Mouse (Mus musculus): ENCODE results near the gene Alad.

Gene Alad

DNA sequence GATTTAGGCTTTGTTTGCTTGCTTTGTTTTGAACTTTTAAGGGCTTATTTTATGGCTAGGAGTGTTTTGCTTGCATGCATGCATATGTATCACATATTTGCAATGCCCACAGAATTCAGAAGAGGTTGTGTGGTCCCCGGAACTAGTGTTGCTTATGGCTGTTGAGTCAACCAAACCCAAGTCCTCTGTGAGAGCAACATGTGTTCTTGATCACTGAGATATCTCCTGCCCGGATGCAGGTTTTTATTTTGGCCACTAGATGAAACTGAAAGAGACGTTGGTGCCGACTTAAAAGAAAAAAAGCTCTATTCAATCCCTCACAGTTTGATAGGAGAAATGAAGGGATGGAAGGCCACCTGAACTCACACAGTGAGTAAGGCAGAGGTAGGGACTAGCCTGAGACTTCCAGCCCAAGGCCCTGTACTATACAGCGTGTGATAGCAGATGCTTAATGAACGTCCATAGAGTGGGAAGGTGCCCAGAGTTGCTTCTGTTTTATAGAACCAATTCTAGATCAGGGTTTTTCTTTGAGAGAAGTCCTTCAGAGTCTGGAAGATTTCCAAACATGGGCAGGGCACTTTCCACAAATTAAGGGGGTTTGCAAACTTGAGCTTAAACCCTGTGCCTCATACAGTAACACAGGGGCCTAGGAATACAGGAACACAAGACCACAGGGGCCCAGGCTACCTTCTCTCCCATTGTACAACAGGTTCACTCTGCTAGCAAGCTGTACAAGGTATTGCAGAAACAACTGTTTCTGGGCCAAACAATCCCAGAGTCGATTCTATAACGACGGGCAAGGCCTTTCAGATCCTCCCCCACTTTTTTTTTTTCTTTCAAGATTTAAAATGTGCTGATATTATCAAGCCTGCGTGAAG is 1.9 kb downstream of the Alad start:
- no peak for DNase-seq

DNA sequence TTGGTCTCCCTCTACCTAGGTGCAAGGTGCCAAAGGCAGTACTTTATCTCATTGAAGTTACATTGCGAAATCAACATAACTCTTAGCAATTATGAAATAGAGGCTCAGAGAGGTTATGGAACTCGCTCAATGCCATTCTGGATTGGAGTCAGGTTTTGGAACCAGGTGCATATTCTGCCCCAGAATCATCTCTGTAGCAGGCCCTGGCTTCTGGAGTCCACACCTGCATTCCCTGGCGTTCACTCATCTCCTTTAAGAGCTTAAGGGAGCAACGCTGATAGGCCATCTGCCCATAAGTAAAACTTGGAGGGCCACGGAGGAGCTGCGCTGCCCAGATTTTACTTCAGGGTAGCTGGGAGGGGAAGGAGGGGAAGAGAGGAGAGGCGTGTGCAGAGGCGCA is 2.7 kb downstream of the Alad start:
- DNase-seq, result no peak

DNA sequence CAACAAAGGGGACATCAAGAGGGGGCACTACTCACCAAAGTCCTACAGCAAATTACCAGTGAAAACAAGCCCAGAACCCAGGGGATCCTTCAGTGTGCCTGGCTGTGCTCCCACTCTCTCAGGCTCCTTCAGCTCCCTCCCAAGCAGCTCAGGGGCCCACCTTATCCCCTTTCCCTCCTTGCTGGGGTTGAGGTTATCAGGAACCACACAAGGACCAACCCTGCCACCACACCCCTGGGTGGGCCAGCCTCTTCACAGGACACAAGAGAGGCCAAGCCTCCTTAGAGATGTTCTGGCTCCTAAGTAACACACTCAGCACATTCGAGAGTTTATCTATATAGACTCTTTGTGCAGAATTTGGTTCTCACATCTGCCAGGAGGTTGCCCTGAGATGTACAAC is 3.1 kb downstream of the Alad start:
- DNase-seq, result no peak

DNA sequence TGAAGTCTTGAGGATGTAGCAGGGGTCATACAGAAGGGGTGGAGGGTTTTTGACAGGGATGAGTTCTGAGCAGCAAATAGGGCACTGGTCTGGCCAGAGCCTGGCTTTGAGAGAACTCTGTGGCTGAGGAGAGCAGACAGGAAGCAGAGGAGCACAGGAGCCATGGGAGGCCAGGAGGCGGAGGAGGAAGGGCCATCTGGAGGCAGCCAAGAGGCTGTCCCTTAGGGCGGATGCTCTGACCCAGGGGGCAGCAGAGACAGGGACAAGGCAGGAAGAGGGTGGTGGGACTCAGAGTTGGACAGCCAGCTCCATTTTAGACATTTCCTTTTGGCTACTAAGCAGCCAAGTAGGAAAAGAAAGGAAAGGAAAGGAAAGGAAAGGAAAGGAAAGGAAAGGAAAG is 3.6 kb downstream of the Alad start:
- no peak for DNase-seq

DNA sequence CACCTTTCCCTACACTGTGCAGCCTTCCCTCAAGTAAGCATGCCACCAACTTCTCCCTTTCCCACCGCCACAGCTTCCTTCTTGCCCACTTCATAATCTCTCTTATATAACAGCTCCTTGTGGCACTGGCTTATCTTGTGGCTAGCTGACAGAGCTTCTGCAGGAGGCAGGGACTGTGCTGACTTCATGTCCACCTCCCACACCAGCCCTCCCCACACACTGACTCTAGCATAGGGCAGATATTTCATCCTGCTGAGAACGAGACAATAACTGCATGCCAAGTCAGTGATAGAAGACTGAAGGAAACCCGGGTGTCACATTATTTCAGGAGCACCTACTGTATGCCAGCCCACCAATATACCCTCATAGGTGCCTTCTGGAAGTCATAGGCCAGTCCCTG is 4.2 kb downstream of the Alad start:
- DNase-seq, result no peak

DNA sequence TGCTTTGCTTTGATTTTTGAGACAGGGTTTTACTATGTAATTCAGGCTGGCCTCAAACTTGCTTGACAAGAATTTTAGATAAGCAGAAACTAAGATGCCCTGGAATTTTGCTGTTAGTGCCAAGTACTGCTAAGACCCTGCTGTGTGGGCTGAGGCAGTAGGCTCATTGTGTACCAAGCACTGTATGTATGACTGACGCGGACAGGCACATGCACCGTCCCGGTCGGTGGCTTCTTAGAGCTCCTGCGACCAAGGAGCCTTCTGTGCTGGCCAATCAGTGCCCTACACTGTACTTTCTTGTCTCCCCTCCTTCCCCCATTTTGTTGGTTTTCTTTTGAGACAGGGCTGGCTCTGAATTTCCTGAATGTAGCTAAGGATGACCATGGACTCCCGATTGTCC is 4.7 kb downstream of the Alad start:
- DNase-seq, result no peak

DNA sequence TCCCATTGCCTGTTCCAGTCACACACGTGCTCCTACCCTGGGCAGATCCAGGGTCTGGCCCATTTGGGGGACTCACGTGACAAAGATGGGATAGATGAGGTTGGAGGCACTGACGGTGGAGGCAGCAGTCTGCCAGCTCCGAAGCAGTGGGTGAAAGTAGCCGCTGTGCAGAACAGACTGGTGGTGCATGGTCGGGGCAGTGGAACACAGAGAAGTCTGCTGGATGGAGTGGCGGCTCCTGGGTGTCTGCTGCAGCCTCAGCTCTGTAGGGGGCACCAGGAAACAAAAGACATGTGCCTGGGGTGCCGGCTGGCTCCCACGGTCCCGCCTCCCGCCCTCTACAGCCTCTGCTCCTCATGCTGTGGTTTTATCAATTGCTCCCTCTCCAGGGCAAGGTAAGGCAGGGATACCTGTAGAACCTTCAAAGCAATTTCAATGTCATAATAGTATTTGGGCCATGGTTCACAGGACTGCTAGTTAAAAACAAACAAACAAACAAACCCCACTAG is 5.7 kb downstream of the Alad start:
- DNase-seq, result no peak

DNA sequence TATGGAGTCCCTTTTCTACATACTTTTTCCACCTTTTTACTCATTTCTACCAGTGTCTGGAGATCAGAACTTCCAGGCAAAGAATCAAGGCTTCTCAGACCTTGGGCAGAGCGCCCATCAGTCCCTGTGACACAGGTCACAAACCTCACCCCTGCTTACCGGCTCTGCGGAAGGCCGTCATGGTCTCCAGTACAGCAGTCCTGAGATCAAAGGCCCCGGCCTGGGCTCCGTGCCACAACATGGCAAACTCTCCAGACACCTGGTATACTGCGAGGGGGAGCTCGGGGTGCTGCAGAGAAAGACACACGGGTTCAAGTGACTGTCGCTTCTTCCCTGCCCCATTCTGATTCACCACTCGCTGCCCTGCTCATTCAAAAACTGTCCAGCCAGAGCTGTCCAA is 9.8 kb downstream of the Alad start:
- DNase-seq, result no peak

DNA sequence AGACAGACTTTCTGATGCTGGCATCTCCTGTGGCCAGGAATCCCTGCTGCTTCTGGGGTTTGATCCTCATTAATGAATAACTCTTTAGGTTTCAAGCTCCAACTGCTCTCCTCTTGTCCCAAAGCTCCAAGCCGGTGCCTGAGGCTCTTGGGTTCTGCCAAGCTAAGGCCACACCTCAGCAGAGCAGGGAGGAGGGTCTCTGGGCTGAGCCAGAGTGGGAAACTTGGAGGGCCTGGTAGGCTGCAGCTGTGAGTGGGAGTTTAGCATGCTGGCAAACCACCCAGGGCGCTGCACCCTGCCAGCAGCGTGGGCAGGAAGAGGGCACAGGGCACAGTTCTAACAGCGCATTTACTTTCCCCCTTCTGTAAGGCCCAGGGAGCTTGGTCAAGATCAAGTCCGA is 10.9 kb downstream of the Alad start:
- DNase-seq, result no peak

DNA sequence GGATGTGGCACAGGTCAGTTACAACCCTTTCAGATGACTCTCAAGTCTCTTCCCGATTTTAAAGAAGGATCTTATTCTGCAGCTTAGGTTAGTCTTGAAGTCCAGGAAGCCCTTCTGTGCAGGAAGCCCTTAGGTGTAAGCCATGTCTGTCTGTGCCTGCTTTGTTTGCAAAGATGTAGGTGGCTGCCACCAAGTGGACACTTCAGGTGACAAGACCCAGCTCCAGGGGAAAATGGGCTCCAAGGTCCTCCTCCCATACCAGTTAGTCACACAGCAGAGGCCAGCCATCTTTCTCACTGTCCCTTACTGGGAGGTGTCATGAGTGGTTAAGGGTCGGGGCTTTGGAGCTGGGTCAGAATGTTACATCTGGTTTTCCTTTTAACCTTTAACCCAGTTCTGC is 12.9 kb downstream of the Alad start:
- DNase-seq, result peak; percentile 61 to 67

DNA sequence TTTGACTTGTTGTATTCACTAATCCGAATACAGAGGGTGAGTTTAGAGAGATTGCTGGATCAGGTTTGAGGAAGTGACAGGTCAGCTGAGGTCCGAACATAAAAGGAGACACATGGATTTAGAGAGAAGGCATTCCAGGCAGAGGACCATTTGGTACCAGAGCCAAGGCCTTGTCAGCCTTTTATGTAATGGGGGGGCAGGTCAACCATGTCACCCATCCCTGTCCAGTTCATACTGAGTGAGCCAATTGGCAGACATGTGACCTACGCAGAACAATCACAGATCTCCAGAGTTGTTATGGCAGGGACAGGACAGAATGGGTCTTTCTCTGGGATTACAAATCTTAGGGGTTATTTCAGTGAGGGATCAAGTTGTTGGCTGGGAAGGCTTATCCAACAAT is 13.7 kb downstream of the Alad start:
- no peak for DNase-seq

DNA sequence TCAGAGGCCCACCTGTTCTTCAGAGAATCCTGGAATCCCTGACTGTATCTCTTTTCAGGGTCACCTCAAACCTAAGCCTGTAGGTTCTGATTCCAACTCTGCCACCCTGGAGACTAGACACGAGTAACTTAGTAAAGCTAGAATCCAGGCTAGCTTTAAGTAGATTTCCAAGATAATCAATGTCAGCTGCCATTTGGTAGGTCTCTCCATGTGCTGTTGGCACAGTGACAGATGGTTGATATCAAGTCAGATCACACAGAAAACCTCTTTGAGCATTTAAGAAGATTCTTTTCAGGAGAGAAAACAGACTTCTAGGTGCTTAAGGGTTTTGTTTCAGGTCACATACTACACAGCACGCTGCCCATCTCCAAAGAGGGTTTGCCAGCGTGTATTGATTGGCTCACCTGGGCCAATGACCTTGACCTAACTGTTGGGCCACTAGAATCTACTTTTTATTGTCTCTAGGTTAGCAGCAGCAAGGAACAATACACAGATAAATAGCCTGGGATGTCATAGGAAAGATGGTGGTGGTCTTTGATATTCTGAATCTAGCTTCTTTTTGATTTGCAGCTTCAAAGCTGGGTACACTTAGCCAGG is 16.2 kb downstream of the Alad start, which contains the start of gene Hdhd3:
Hdhd3 (minus strand) TSS at position 94 of the 597 bp plus-strand sequence.
- no peak for DNase-seq

DNA sequence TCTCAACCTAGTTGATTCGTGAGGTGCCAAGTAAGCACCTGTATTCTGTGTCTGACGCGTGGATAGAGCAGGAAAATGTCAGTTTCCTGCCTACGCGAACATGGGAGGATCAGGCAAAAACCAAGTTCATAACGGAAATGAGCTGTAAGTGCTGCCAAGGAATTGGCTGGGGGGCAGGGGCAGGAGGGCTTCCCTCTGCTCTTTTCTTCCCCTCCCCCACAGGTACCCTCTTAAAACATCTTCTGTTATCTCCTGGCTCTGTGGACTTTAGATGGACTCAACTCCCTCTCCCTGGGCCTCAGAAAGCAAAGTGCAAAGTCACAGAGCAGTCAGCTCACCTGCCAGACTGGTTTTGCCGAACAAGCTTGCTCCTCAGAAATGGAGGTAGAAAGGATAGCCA is 16.7 kb downstream of the Alad start:
- DNase-seq, result no peak

DNA sequence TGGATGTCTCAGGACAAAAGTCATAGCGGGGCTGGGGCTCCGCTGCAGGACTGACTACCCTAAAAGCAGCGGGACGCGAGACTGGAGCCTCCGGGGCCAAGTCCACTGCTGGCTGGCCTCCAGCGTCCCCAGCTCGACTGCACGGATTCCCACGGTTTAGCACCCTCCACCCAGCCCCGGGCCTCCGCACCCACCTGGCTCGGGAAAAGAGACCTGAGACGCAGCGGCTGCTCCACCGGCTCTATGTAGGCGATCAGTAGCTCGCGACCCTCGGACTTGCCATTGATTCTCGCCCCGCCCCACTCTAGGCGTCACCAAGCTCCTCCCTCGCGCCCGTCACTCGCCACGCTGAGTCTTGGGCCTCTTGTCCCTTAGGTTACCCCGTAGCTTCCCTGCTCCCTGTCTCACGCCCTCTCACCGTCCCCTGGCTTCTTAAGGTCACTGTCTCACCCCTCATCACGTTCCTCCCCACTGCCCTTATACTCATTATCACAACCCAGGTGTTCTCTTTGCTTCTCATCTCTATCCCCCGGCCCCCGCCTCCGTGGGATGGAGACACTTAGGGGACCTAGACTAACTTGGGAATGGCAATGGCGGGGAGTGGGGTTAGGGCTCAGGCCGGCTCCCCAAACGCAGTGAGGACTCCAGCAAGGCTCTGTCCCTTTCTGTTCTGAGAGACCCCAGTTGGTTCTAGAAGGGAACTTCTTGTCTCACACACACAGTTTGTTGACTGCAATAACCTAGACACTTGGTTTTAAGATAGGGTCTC is 17.6 kb downstream of the Alad start:
- peak; percentile 84 to 85 for DNase-seq

DNA sequence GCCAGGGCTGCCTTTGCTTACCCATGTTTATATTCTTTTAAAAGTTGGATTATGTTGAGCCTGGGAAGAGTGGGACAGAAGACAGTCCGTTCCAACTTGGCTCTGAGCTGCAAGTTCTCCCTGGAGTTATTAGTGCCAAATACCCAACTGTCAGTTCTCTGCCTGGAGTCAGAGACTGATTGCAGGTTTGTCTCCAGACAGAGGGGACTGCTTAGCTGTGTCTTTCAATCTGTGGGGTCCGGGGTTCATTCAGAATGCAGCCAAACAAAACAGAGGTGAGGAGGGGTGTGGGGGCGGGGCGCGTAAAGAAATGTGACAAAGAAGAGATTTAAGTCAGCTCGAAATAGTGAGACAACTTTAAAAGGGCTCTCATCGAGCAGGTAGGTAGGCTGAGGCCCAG is 18.2 kb downstream of the Alad start:
- peak in 1 of 2 experiments; percentile 12 for DNase-seq

DNA sequence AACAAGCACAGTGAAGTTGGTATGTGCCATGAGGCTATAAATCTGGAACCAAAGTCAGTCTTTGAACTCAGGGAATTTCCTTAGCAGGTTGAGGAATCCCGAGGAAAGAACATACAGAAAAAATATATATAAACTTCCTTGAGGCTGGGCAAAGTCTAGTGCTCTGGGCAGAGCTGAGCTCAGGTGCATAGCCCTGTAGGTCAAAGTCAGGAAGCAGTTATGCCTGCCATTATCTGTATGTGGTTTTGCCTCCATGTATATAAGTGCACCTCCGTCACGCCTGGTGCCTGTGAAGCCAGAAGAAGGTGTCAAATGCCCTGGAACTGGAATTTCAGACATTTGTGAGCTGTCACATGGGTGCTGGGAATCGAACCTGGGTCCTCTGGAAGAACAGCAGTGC is 18.9 kb downstream of the Alad start:
- no peak for DNase-seq

DNA sequence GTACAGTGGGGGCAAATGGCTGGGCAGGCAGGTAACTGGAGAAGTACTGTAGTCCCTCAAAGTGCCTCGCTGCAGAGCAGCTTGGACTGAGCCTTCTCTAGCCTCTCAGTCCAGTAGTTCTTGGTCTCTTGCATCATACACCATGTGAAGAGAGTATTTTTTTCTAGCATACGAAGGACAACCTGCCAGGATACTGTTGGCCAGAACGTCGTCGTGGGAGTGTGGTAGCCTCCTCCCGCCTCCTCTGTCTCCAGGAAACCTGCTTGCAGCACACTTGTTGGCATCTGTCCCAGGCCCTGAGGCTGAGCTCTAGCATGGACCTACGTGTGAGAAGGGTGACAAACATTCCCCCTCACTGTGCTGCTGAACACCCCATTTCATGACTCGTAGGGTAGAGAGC is 22.9 kb downstream of the Alad start:
- DNase-seq, result no peak

DNA sequence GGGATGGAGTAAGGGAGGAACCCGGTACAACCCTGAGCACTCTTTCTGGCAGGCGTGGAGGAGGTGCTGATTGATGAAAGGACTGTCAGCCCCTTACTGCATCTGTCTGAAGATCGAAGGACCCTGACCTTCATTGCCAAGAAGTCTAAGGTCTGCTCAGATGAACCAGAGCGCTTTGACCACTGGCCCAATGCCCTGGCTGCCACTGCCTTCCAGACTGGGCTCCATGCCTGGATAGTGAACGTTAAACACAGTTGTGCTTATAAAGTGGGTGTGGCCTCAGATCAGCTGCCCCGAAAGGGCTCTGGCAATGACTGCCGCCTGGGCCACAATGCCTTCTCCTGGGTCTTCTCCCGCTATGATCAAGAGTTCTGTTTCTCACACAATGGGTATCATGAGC is 23.8 kb downstream of the Alad start:
- DNase-seq, result no peak

DNA sequence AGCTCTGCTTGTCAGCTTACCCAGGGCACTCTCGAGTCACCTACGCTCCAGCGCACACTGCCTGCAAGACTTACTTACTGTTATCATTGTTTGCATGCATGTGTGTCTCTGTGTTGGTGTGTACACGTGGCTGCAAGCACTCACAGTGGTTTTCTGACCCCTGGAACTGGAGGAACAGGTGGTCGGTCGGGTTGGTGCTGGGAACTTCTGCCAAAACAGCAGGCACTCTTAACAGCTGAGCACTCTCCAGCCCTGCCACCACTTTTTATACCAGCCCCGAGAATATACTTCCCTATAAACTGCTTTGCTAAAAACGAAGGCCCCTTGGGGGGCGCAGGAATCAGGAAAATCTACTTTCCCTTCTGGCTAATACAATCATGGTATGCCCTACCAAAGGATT is 25.5 kb downstream of the Alad start:
- no peak for DNase-seq

DNA sequence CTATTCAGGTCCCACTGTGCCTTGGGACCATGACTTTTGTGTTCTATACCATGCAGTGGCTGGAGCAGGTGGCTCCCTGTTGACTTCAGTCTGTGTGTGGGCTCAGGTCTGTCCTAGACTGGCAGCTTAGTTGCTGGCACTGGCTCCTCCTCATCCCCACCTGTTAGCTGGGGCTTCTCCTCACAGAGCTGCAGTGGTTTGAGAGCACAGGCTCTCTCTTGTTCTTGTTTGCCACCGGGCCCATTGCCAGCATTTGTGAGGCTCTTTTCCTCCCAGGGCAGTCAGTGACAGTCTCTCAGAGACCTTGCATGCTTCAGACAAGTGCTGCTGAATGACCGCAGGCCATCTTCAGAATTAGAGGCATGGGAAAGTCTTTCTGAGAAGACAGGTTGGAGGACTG is 27.0 kb downstream of the Alad start:
- no peak for DNase-seq

DNA sequence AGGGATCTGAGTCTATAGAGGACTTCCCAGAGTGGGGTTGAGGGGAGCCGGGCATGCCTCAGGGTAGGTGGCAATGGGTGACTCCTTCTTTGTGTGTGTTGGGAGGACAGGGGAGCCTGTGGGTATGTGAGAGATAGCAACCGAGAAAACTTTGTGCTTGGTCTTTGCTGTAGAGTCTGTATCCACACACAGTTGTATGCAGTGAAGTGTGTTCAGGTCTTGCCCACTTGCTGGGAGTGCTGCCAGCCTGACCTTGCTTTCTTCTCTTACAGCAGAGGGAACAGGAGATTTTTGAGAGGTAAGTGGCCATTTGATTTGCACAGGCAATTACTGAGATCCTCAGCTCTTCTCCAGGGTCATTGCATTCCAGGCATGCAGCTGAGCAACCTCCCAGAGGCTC is 31.8 kb downstream of the Alad start:
- DNase-seq, result no peak

DNA sequence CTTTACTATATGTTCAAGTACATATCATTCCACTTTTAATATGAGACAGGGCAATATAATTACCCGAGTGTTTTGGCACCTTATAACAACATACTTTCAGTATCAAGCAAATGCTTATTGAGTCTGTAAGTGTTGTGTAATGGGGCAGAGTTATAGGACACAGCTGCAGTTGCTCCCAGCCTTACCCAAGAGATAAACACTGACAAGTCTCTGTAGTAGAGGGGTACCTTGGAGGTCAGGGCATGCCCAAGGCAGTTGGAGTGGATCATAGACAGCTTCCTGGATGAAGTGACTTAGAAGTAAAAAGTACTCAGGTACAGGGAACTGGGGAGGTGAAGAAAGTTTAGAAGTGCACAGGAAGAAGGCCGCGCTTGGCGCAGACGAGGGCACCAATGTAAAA is 32.5 kb downstream of the Alad start:
- no peak for DNase-seq

DNA sequence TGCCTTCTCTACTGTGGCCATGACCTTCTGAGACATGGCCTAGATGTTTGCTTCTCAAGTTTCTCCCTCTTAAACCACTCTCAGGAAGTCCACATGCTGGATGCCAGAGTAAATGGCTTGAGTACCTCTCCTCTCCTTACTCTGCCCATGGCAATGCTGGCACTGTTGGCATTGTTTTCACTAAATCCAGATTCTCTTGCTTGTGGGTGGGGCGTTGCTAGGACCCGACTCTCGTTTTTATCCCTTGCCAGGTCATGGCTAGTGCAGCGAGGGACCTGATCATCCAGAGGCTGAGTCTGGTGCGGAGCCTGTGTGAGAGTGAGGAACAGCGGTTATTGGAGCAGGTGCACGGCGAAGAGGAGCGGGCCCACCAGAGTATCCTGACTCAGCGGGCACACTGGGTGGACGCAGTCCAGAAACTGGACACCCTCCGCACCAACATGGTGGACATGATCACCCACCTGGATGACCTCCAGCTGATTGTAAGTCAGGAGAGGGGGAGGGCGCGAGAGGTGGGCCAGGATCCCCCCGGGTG is 33.5 kb downstream of the Alad start:
- no peak for DNase-seq

Data from thymus, postnatal 36 days (tissue).